Mouse (Mus musculus) cerebellum, adult (tissue): ENCODE data around the gene Npas2.
A peak's percentile ranks its signal among the peaks of the same experiment; 100 is the strongest.

Experiments used
- ATAC-seq: cut with Nextera tagmentation; 2 replicates; pipeline ENCODE4 v1.9.2; 2017; ENCODE audit warnings: mild to moderate bottlenecking, moderate library complexity, mixed read lengths; ENCODE audit not compliant: insufficient number of reproducible peaks, low FRiP score, low TSS enrichment

Npas2 gene

GRCm38 (mm10) chr1:39321954-39322353 is 128.4 kb downstream of the Npas2 start:
- ATAC-seq = no peak

GRCm38 (mm10) chr1:39325228-39325627 is 131.7 kb downstream of the Npas2 start:
- ATAC-seq = no peak

- no peak for ATAC-seq
Observed at GRCm38 (mm10) chr1:39327546-39327945, 134.0 kb downstream of the Npas2 start.

DNA sequence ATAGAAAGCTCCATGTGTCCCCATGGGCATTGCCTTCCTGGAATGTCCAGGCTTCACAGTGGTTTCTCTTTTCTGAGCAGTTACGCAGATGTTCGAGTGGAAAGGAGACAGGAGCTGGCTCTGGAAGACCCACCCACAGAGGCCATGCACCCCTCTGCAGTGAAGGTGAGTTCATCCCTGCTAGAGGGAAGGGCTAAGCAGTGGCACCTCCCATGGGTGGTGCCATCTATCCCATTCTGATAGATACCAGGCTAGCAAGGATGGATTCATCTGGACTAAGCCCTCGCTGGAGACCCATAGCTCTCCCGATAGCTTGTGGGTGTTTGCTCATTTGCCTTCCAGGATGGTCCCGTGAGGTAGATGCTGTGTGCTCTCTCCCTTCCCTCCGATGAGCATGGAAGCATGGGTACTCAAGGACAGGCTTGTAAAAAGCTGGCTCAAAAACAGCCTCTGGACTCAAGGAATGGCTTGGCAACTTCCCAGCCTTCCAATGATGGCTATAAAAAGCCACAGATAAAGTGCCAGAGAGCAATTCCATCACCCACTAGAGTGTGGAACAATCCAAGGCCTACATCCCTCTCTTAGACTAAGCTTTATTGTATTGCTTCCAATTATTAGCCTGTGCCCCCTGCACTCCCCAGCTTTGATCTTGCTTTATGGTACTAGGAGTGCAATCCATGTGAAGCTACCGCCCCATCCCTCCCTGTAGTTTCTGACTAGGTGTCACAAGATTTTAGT is 137.5 kb downstream of the Npas2 start:
- ATAC-seq = no peak

DNA sequence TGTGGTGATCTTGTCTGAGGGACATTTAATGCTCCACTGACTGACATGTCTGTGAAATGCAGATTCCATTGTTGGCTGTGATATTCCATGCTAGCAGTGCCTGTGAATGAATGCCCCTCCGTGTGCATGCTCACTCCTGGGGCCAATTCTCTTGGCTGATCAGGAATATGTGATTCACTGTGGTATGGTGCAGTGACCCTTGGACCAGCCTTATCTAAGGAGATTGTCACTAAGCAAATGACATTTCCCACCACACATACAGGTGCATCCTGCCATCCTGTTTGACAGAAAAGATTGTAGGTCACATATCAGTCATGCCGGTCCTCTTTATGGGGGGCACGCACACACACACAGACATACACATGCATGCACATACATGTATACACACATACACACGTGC is 138.9 kb downstream of the Npas2 start:
- ATAC-seq = no peak

GRCm38 (mm10) chr1:39335561-39336196 is 142.1 kb downstream of the Npas2 start:
- no peak for ATAC-seq

- ATAC-seq = no peak
Observed at GRCm38 (mm10) chr1:39336788-39337187, 143.3 kb downstream of the Npas2 start.

- no peak for ATAC-seq
Observed at GRCm38 (mm10) chr1:39338831-39339230, 145.3 kb downstream of the Npas2 start.

DNA sequence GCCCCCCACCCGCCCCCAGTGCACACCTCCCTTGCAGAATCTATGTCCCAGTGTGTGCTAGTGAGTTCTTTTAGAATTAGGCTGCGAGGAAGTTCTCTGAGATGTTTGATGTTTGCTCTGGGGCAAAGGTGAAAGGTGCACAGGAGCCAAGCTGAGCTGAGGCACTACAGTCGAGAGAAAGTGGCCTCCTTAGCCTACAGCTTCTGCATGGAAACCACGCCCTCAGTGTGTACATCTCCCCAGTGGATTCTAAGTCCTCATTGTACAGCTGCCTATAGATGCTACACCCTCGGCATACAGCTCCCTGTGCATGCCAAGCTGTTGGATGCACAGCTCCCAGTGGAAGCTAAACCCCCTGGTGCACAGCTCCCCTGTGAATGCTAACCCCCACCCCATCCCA is 145.9 kb downstream of the Npas2 start:
- no peak for ATAC-seq

GRCm38 (mm10) chr1:39340156-39340555 is 146.6 kb downstream of the Npas2 start:
- ATAC-seq = no peak

DNA sequence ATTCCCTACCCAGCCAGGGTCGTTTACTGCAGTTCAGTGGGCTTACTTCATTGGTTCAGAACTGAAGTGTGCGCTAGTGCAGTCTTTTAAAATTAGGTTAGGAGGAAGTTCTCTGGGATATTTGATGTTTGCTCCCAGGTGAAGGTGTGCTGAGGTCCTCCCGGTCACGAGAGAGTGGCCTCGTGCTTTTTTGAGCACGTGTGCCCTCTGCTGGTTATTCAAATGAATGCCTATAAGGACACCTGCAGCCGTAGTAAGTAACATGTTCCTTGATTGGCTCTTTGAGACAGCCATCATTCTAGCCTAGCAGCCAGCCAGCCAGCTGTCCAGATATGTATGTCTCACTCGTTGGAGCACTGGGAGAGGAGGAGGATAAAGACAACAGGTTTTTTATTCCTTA is 147.1 kb downstream of the Npas2 start:
- ATAC-seq = peak; percentile 78

DNA sequence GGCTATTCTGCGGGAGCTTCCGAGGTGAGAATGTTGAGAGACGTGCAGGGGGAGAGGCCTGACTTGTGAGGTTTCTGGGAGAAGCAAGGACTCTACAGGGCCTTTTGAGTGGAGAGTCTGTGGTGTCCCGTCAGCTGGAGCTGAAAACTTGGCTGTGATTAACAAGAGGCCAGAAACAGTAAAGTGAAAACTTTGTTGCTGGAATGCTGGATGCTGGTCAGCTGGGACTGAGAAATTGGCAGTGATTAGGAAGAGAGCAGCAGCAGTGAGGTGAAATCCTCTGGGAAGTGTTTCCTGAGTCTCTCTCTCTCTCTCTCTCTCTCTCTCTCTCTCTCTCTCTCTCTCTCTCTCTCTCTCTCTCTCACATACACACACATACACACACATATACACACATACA is 148.3 kb downstream of the Npas2 start:
- ATAC-seq = no peak

DNA sequence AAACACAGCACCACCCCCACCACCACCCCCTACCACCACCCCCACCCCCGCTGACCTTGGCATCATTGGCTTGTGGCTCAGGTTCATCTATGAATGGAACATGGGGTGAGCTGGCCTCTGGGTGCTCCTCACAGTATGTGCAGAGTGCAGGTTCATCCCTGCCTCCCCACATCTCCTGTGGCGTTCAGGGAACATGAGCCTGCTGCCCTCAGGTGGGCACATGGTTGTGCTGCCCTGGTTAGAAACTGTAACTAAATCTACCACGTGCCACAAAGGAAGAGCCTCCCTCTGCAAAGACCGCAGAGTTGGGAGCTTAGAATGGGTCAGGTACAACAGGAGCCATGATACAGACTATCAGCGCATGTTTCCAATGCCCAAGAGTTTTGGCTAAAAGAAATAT is 149.7 kb downstream of the Npas2 start:
- ATAC-seq = no peak

- ATAC-seq = no peak
Observed at GRCm38 (mm10) chr1:39344981-39345600, 151.6 kb downstream of the Npas2 start.

DNA sequence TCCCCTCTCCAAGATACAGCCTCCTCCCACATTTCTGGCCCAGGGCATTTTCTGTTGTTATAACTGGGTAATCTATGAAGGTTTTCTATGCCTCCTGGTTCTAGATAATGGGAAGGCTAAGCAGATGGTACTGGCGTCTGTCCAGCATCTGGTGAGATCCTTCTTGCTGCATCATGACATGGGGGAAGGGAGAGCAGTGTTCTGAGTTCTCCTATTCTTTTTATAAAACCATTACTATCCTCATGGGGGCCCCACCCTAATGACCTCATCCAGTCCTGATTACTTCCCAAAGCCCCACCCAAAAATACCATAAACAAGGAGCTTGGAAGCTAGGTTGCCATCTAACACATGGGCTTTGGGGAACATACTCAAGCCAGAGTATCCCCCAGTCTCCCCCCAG is 155.5 kb downstream of the Npas2 start:
- peak; percentile 52; the same call in 1 of the 2 replicates for ATAC-seq

DNA sequence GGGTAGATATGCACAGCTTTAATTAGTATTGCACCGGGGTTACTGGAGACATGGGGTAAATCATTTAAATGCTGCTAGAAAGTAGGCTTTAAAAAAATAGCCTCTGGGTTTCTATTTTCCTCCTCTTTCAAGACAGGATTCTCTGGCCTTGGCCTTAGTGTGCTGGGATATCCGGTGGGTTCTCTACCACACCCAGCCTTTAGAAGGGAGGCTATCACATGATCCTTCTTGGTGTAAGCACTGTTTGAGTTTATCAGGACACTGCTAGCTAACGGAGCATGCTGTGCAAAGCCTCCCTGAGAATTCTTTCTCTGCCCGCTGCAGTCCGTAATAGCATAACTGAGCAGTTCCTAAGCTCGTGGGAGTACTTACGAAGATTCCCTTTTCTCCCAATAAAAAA is 155.9 kb downstream of the Npas2 start:
- ATAC-seq = no peak

- ATAC-seq = 0 out of 2 replicates have a peak, but pooled peaks have one; percentile 36
Observed at GRCm38 (mm10) chr1:39361754-39362514, 168.4 kb downstream of the Npas2 start.

- no peak for ATAC-seq
Observed at GRCm38 (mm10) chr1:39362515-39362893, 169.0 kb downstream of the Npas2 start.

DNA sequence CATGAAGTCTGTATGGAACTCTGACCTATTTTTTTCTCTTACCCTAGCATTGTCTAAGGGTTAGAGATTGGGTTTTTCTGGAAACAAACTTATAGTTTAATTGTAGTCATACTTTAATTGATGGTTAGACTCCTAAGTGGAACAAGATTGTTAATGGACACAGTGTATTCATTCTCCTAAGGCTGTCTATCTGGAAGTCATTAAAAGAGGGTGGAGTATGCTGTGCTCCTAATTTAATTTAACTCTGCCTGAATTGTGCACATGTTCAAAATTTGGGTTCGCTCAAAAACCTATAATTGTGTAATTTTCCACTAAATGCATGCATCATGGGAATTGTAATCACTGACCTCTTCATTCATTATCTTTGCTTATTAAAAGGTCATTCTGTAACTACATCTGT is 172.0 kb downstream of the Npas2 start:
- ATAC-seq = no peak

DNA sequence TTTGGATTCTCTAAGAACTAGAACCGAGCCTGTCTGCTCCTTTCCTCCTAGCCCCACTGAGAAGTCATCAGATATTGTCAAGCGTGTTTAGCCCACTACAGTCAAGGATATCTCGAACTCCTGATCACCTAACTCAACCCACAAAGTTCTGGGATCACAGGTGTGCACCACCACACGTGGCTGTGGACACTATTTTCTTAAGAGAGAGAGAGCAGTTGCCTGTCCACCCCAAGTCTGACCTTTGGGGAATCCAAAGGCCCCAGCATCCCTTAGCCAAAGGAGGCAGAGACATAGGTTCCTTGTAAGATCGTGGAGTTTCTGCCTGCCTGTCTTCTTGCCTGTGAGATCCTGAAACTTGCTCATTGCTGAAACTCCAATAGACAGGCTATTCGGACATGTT is 173.5 kb downstream of the Npas2 start:
- peak; percentile 11; the same call in 1 of the 2 replicates for ATAC-seq
